Mouse (Mus musculus): ENCODE measurements around the gene Gm20388.

Gm20388 gene

DNA sequence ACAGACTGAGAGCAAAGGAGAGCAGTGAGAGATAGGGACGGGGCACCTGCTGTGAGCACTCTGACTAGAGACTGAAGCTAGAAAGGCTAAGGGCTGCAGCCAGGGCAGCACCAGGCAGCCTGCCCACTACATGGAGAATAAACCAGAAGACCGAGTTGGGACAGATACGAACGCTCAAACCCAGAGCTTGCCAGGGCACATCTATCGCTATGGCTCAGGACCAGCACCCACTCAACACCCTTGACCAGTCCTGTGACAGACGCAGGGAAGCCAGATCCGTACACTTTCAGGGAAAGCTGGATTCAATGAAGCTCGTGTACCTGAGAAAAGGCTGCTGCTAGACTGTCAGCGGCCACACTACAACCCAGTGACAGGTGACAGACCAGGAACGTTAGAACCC lies 674.9 kb downstream of the Gm20388 start:
- no peak for DNase-seq (ENCODE audit: low spot score in 2 of 2)

DNA sequence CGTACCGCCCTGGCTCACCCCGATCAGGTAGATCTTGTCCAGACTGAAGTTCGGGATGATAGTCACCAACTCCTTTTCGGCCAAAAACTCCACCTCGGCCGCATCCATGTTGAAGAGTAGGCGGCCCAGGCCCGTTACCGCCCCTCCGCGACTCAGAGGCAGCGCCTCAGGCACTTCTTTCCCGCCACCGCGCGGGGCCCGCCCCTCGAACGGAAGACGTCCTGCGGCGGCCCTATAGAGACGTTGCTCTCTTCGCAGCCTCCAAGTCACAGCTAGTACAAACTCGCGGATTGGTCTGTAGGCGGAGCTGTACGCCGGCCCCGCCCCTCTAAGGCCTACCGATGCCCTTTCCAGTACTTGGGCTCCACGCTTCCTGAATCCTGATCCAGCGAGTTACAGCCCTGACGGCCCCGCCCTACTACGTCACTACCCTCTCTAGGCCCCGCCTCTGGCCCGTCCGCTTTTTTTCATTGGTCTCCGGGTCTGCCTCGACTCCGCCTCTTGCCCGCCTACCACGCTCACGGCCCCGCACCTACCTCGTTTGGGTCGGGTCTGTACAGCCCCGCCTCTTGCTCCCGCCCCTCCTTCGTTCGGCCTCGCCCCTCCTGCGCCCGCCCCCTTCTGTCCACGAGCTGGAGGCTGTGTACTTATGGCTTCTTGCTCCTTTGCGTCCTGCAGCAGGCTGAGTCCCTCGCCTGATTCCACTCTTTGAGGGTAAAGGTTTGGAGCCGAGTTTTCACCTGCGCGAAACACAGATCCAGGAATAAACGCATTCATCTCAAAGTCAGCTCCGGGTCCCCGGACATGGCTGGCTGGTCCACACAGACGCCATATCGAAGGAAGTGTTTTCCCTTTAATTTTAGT lies 678.5 kb downstream of the Gm20388 start, which contains the start of gene Gins2:
Gins2 (minus strand) TSS at position 397 of the 864 bp plus-strand sequence.
- peak; percentile 97 to 100 for DNase-seq (ENCODE audit: low spot score in 2 of 2)

DNA sequence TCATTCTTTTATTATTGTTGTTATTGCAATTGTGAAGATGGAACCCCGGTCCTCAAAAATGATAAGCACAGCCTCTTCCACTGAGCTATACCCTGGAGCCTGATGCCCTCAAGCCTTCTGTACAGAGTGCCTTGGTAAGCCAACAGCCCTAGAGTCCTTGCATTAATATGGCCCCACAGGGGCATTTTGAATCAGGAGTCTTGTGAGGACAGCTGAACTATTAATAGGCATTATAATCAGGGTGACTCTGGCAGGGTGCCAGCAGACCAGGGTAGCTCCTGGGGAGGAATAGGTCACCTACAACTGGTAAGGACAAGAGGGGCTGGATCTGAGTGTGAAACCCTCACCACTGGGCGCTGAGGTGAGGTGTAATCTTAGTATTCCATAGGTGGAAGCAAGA lies 679.3 kb downstream of the Gm20388 start:
- DNase-seq (ENCODE audit: low spot score in 2 of 2), result no peak

DNA sequence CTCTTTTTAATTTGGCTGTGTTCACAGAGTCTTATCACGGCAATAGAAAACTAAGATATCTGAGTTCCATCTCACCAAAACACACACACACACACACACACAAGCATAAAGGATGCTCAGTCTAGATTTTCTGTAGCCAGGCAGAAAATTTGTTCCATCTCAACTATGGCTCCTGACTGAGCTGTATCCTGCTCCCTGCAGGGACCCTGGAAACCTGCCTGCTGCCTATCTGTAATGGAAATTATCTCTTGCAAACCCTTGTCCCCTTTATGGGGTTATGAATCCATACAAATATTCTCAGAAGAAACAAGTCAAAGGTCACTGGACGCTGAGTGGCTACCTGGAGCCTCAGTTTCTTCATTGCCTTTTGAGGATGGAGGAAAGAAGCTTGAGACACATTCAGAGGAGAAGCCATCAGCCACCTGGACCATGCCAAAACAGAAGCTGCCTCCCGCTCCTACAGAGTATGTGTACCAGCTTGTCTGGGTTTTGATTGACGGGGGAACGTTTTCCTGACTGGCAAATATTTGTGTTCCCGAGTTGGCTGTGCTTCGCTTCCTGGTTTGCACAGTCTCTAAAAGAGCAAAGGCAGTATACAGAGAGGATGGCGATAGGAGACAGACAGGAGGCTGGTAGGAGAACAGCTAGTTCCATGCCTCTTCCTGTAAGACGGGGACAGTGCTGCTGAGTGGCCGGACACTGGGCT lies 681.1 kb downstream of the Gm20388 start:
- no peak for DNase-seq (ENCODE audit: low spot score in 2 of 2)

DNA sequence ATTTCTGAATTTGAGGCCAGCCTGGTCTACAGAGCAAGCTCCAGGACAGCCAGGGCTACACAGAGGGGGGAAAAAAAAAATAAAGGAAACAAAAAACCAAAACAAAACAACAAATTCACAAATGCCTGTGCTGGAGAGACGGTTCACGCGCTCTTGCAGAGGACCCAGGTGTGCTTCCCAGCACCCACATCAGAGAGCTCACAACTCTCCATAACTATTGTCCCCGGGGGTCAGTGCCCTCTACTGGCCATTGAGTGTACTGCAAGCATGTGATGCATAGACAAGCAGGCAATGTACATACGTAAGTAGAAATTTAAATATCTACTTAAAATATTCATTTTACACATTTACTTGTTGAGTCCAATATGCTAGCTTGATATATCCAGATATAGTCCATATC lies 683.9 kb downstream of the Gm20388 start:
- no peak for DNase-seq (ENCODE audit: low spot score in 2 of 2)

DNA sequence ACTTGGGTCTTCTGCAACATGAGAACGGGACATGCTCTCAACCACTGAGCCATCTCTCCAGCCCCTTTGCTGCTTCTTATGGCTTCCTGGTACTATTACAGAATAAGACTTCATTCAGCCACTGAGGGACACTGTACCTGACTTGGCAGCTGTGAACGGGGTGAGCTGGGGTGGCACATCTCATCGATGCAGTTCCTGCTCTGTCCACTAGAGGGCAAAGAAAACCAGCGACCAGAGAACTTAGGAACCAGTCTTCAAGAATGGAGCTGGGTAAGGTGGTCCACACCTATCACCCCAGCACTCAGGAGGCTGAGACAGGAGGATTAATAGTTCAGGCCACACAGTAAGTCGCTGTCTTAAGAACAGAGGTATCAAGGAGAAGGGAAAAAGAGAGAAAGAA lies 685.3 kb downstream of the Gm20388 start:
- no peak for DNase-seq (ENCODE audit: low spot score in 2 of 2)

DNA sequence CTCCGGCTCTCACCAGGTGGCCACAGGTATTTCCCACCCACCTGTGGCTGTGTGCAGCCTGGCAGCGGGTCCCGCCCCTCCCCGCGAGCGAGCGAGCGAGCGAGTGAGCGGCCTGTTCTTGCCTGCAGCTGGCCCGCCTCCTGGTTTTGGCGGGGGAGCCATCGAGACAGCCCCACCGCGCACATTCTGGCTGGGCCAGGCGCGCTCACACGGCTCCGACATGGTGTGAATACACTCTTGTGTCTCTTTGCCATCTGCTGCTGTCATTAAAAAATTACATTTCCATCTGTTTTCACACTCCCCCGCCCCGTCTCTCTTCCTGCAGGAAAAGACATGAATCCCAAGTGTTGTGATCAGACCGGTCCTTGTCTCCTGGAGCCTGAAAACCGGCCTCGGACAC lies 687.9 kb downstream of the Gm20388 start:
- DNase-seq (ENCODE audit: low spot score in 2 of 2), result no peak

DNA sequence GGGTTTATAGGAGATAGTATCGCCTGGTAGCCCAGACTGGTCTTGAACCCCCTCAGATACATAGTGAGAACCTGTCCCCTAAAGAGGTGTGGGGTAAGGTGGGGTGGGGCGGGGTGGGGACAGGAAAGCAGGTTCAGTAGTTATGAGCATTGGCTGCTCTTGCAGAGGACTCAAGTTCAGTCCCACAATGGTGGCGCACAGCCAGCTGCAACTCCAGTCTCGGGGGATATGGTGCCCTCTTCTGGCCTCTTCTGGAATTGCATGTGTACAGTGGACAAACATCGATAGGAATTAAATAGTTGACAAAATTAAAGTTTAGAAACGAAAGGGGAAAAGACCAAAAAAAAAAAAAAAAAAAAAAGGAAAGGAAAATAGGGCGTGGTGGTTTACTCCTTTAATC lies 688.9 kb downstream of the Gm20388 start:
- peak; percentile 63 to 64 for DNase-seq (ENCODE audit: low spot score in 2 of 2)

DNA sequence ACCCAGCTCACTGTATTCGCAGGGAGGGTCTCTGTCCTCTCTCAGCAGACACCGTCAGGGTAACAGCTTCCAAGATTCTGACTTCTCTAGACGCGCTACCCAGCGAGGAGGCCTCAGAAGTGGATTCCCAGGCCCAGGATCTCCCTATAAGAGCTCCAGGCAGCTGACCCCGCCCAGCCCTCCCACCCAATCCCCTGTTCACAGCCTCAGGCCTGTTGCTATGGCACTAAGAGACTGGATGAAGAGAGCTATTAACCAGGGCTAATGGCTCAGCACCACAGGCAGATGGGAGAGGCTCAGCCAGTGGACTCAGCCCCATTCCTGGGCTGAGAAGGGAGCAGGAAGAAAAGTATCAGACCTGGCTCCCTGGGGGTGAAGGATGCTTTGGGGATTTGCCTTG lies 692.0 kb downstream of the Gm20388 start:
- no peak for DNase-seq (ENCODE audit: low spot score in 2 of 2)

DNA sequence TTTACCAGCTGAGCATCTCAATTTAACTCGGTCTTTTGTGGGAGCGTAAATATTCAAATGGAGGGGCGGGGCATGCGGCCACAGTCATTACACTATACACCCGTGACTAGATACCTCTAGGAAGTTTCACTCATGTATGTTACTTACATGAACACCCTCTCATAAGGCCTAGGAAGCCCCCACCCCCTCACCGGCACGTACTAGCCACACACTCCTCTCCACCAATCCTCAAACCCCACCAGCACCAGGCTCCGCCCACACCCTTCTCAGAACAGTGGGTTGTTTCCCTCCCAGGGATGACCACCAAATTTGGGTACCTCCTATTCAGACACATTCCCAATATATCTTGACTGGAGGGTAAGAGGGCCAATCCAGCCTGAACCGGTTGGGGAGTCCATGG lies 696.8 kb downstream of the Gm20388 start:
- DNase-seq (ENCODE audit: low spot score in 2 of 2), result no peak

DNA sequence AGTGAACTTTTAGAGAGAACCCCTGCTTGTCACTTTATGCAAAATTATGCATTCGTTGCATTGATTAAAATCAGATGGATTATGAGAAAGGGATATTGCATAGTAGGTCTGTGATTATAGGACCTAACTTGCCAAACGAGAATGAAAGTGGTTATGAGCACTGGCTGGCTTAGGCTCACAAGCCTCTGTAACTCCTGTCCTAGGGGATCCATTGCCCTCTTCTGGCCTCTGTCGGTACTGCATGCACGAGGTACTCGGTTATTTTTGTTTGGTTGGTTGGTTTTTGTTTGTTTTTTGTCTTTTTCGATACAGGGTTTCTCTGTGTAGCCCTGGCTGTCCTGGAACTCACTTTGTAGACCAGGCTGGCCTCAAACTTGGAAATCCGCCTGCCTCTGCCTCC lies 697.2 kb downstream of the Gm20388 start:
- DNase-seq (ENCODE audit: low spot score in 2 of 2), result peak in 1 of 2 experiments; percentile 77

DNA sequence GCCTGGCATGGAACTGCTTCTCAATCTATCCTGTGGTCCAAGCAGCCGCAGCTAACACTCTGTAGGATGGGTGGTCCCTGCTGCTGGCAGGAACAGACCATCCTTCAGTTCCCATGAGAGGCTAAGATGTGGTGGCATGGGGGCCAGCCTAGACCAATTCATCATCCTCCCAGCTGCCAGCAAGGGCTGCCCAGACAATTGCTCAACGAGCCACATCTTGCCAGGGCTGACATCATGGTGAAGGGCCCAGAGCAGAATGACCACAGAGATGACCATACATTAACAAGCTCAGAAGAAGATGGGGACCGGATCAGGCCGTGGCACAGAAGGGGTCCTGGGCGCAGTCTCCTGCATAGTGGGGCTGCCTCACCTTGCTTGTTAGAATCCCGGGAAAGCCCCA lies 700.2 kb downstream of the Gm20388 start:
- DNase-seq (ENCODE audit: low spot score in 2 of 2), result no peak

DNA sequence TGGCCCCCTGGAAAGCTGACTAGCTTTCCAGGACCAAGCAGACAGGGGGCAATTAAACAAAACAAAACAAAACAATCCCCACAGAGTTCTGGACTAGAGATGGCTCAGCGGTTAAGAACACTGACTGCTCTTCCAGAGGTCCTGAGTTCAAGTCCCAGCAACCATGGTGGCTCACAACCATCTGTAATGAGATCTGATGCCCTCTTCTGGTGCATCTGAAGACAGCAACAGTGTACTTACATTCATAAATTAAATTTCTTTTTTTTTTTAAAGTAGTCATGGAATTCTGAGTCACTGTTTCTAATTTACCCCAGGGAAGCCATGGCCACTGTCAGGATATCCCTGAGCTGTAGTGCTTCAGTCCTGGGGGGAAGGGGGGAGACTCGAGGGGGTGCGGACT lies 703.9 kb downstream of the Gm20388 start:
- no peak for DNase-seq (ENCODE audit: low spot score in 2 of 2)

DNA sequence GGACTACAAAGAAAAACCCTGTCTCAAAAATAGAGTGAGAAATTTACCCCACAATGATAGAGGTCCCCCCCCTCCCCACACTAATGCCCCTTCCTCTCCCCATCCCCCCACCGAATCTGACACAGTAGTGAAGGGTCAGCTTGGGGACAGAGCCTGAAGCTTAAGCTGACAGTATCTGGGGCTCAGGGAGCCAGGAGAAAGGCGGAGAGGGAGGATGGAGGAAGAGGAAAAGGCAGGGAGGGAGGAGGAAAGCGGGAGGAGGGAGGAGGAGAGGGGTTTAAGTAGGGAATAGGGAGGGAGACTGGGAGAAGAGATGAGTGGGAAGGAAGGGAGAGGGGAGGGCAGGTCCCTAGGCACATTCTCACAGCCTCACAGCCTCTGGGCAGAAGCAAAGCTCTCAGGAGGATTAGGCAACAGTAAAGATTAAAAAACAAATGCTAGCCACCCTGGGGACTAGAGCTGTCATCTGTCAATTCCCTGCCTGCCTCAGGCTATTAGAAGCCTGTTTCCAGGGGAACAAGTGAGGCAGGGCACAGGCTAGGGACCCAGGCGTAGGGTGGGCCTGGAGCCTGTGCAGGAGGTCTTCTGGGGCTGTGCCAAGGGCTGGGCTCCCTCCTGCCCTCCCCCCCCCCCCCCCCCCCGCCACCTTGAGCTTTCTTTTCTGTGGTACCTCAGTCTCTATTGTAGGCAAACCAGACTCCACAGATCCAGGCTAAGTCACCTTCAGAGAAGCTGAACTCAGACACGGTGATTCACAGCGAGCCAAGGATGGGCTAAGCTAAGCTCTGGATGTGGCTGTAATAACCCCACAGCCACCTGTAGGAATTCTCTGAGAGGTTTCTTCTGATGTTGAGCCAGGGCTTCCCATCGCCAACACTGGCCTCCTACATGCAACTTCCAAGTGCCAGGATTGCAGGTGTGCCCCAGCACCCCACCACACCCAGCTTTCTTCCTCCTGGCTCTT lies 706.3 kb downstream of the Gm20388 start:
- no peak for DNase-seq (ENCODE audit: low spot score in 2 of 2)

DNA sequence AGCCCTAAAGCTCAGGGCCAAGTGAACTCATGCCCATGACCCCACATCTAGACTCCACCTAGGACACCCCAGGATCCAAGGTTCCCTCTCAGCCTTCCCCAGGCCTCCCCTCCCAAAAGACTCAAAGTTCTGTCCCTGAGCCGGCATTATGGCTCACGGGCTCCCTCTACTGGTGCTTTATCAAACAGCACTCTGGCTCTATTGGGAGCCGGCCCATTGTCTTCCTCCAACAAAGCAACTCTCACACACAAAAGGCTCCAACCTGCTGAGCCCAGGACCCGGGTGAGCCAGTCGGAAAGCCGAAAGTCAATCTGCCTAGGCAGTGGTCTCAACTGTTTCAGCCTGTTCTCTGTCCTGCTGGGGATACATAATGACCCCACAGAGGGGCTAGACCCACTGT lies 707.5 kb downstream of the Gm20388 start:
- DNase-seq (ENCODE audit: low spot score in 2 of 2), result peak; percentile 27 to 51

DNA sequence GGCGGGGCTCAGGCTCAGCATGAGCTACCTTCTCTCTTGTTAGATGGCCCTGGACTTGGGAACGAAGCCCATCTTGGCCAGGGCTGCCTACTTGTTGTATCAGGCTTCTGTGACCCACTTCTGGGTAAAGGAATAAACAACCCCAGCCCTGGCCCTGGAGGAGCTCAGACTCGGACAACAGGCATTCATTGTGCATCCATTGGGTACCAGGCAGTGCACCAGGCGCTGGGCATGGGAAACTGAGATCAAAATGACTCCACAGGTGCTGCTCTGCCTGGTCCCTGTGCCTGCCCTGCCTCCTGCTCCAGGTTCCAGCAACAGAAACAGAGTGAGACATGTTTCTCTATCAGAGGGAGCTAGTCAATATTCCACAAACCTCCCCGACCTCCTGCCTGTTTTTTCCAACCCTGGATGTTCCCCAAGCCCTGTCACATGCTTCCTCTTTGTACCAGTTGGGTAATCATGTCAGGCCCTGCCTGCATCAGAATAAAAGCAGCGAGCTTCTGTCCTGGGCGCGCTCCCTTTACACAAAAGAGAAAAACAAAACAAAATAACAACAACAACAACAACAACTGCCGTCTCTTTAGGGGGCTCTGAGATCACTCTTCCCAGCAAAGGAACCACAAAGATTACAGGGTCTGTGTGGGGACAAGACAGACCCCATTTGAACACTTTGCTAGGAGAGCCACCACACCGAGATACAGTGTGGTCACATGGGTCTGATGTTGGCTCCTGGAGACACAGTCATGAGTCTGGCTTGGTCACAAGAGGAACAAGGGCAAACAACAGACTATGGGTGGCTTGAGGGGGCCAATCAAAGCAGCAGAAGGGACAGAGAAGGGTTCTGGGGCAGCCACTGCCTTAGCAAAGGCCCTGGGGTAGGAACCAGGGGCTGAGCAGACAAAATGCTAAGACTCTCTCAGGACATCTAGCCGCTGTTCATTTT lies 708.9 kb downstream of the Gm20388 start:
- DNase-seq (ENCODE audit: low spot score in 2 of 2), result no peak

DNA sequence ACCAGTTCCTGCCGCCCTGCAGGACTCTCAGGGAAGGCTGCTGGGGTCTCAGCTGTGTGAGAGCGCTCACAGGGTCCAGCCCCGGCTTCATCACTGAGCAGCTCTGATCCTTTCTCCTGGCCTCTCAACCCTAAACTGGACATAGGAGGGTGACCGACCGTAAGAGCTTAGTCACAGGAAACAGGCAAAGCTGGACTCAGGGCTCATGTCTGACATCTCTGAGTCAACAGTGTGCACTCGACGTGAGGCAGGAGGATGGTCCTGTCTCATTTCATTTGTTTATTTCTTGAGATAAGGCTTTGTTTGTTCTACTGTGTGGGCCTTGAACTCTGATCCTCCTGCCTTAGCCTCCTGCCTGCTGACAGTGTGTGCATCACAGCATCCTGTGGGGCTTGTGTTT lies 709.8 kb downstream of the Gm20388 start:
- DNase-seq (ENCODE audit: low spot score in 2 of 2), result no peak

DNA sequence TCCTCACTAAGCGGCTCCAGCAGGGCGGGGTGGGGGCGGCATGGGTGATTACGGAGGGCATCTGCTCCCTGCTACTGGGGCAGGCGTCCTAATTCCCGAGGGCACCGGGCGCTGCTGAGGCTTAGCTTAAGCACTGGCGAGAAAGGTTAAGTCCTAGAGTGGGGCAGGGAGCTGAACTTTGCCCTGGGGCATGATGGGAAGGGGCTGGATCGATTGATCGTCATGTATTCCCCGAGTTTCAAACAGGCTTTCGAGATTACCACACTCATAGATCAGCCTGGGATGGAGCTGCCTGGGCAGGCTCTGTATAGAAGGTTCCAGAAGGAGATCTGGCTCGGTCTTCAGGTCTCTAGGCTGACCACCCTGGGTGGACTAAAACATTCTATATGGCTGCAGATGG lies 711.5 kb downstream of the Gm20388 start:
- no peak for DNase-seq (ENCODE audit: low spot score in 2 of 2)

DNA sequence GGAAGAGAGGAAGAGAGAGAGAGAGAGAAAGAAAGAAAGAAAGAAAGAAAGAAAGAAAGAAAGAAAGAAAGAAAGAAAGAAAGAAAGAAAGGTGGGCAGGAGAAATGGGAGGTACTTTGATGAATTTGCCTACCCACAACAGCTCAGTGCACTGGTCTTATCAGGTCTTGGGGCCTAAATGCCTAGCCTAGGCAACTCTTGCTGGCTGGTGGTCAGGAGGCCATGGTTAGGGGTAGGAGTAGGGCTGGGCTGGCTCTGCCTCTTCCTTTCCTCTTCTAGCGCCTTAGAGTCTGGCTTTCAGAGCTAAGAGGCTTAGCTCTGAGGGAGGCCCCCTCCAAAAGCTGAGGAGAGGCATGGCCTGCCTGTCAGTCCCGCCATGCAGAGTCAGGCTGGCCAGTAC lies 713.0 kb downstream of the Gm20388 start:
- no peak for DNase-seq (ENCODE audit: low spot score in 2 of 2)

DNA sequence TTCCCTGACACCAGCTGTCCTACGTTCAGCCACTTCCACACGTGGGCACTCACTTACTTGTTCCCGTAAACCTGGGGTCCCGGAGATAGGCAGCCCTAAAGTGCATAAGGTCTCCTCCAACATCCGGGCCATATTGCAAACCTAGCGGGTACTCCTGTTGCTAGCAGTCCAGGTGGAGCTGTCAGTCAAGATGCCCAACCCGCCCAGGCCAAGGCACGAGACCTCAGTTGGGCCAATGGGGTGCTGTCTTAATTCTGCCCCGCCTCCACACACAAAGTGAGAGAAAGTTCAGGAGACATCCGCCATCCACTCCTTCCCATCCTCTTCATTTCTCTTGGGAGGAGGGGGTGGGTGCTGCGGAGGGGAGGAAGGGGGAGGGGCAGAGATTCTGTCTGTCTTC lies 715.8 kb downstream of the Gm20388 start:
- no peak for DNase-seq (ENCODE audit: low spot score in 2 of 2)

DNA sequence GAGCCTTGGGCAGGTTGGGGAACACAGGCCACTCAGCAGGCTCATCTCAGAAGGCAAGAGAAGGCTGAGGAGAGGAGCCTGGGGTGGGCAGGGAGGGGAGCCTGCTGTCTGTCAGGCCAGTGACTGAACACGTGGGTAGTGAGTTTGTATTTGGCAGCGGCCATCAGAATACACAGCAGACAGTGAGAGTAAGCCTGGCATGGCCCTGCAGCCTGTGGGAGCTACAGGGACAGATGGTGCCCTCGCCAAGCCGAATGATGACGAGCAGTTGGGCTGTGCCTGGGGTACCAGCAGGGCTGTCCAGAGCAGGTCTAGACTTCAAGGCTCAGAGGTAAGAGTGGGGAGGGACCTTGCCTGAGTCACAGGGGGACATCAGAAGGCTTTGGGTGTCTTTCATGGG lies 716.7 kb downstream of the Gm20388 start:
- DNase-seq (ENCODE audit: low spot score in 2 of 2), result no peak

Measured in urinary bladder, adult 18-20 months (tissue).